Mouse (Mus musculus): ENCODE results near the gene Olfr1313.
"Not testable (repeated sequence)": the region's sequence is repeated elsewhere in the genome, so short reads cannot be mapped to it uniquely, and the experiment has no call there.

The Olfr1313 gene

DNA sequence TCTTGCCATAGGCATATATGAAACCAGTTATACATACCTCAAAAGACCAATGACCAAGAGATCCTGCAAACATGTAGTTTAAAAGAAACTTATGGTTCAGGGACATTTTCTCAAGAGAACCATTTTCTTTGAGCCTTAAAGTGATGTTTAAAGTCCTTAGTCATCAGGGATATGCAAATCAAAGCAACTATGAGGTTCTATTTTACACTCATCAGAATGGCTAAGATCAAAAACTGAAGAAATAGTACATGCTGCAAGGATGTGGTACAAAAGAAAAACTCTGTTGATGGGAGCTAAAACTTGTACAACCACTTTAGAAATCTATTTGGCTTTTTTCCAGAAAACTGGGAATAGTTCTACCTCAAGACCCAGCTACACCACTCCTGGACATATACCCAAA, at the start of gene Olfr1313:
Gene Olfr1313, minus strand, starts transcription at position 101 of the 400 bp plus-strand sequence.
- no peak for DNase-seq (ENCODE audit: inconsistent ontology term)

DNA sequence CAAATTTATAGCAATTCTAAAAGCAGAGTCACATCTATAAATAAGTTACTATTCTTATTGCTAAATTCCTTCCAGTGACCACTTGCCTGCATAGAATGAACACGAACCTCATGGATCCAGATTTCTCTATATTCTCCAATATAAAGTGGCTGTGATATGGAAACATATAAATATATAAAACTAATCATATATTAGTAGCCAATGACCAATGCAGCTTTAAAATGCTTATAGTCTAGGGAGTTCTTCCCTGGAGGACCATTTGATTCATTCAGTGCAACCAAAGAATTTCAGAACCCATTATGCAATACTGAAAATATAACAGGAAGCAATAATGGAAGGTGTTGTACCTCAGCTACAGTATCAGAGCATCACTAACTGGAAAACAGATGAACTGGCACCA, 37.7 kb upstream of the Olfr1313 start, which contains the start of gene Olfr1315-ps1:
Gene Olfr1315-ps1, minus strand, starts transcription at position 101 of the 400 bp plus-strand sequence.
- no peak for DNase-seq (ENCODE audit: inconsistent ontology term)

DNA sequence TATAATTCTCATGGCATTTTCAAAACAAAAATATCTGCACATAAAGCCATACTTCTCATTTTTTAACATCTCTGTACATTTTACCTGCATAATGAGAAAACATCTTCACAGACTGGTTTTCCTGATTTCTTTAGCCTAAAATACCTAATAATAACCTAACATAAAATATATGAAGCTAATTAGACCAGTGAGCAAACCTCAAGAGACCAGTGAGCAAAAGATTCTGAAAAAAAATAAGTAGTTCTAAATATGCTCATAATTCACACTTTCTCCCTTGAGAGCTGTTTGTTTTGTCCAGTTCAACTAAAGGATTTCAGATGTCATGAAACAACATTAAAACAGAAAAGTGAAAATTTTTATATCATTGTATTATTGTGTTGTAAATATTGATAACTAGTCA, 19.0 kb upstream of the Olfr1313 start, which contains the start of gene Olfr1314:
Gene Olfr1314, minus strand, starts transcription at position 101 of the 400 bp plus-strand sequence.
- no peak for DNase-seq (ENCODE audit: inconsistent ontology term)

DNA sequence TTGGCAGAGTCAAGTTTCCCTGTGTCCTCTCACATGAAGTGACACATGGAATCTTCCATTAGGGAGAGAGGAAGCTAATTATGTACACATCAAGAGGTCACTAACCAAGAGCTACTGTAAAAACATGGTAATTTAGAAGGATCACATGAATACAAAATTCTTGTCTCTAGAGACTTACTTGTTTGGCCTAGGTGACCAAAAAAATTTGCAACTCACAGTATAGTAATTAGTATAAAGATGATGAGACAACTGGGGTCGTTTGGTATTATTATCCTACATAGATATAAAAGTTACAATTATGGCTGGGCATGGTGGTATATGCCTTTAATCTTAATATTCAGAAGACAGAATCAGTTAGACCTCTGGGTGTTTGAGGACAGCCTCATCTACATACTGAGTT, 27.5 kb downstream of the Olfr1313 start, which contains the start of gene Olfr1312:
Gene Olfr1312, minus strand, starts transcription at position 101 of the 400 bp plus-strand sequence.
- DNase-seq (ENCODE audit: inconsistent ontology term) = no peak

DNA sequence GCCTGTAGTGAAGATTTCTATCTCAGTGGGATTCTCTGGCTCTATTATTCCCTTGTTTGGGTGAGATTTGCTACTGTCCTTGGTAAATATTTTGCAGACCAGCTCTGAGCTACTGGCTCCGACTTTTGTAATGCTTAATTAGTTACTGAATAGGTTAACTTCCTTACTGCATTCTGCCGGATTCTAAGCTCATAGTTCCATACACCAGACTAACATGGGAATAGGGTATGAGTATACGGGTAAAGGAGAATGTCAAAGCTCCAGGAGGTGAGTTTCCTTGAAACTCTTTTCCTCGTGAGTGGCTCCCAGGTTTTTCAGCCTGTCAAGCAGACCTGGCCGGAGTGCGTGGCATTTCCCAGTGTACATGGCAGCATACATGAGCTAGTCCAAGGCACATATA, 50.7 kb downstream of the Olfr1313 start:
- not testable (repeated sequence) for DNase-seq (ENCODE audit: inconsistent ontology term)

DNA sequence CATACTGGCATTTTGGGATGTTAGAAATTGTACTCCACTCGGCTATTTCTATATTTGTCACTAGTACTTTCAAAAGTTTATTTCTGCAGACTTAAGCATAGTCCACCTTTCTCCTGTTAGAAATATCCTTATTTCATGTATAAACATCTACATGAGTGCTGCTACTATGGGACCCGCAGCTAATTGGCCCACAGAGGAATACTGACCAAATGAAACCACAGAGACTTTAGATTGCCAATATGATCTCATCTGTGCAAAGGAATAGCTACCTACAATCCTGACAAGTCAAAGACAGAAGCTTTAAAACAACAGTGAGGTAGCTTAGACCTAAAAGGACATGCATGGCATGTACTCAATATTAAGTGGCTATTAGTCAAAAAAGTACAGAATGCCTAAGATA, 53.3 kb downstream of the Olfr1313 start, which contains the start of gene Olfr1311:
Gene Olfr1311, minus strand, starts transcription at position 101 of the 400 bp plus-strand sequence.
- no peak for DNase-seq (ENCODE audit: inconsistent ontology term)

Measured in Muller cell, postnatal 12 days (primary cell).